Mouse (Mus musculus): ENCODE measurements around the gene Krba1. TPM values are rescaled to one million over a fixed set of nuclear protein-coding genes. Genes with fewer than 3 reads are reported as not detected.
A peak's percentile ranks its signal among the peaks of the same experiment; 100 is the strongest.

The Krba1 gene
- total RNA-seq (2021): 26.3 and 30.5 TPM in 2 replicates
- long read RNA-seq, experiment 1, full-length matches to known transcripts: 1 of 29 reads
- long read RNA-seq, experiment 1, partial matches to known transcripts: 14 of 29 reads
- long read RNA-seq, experiment 1, other reads (novel, unspliced or antisense): 14 of 29 reads
- long read RNA-seq, experiment 2, full-length matches to known transcripts: 3 of 21 reads
- long read RNA-seq, experiment 2, partial matches to known transcripts: 7 of 21 reads
- long read RNA-seq, experiment 2, other reads (novel, unspliced or antisense): 11 of 21 reads

GRCm38 (mm10) chr6:48395105-48396007 is at the start of gene Krba1:
TSS of gene Krba1 (plus strand) at chr6:48395586.
- peak; percentile 90 for DNase-seq

DNA sequence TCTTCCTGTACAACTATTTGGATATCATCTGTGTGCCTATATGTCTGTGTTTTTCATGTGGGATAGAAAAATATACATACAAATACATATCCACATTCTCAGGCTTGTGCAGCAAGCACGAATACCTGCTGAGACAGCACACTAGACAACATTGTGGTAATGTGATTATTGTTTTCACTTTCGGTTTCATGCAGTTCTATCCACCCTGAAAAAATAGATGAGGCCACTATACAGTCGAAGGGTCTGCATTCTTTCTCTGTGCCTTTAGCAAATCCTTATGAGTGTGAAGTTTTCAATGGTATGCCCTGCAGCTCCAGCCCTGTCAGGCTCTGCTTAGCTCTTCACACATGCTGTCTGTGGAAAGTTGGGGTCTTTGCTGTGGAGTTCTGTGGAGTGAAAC is 36.5 kb upstream of the Krba1 start:
- DNase-seq: no peak

- no peak for DNase-seq
Measured at GRCm38 (mm10) chr6:48366322-48366996, 28.9 kb upstream of the Krba1 start.

DNA sequence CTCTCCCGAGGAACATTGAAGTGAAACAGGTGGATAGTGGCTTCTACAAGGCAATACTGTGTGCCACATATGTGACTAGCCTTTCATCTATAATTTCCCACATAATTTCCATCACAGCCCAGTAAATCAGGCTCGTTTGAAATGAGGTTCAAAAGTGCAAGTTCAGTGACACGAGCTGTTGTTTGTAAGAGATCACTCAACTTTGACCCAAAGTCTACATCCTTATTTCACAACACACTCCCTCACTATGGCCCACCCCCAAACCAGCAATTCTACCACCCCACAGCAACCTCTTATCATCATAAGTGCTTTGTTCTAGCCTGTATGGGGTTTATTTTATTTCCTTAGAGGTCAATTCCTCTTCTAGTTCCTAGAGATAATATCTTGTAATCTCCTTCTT is 7.2 kb upstream of the Krba1 start:
- no peak for DNase-seq

GRCm38 (mm10) chr6:48393811-48394210 is 1.6 kb upstream of the Krba1 start:
- DNase-seq: peak; percentile 51

- no peak for DNase-seq
Measured at GRCm38 (mm10) chr6:48396008-48396595, 716 bp downstream of the Krba1 start.

DNA sequence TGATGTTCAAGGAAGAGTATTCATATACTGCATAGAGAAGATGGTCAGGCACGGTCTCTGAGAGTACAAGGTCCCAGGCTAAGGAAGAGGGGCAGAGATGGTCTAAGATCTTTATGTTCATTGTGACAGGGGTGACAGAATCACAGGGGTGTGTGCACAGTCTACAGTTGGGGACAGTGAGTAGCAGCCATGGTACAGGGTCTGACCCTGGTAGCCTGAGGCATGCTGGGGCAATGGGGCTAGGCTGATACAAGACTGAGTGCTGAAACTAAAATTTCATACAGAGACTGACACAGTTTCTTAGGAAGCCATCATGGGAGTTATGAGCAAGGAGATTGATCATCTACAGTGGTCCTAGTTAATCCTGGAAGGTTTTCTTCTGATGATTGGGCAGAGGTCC is 1.3 kb downstream of the Krba1 start:
- DNase-seq: no peak

- DNase-seq: peak; percentile 65
Measured at GRCm38 (mm10) chr6:48397336-48397735, 1.9 kb downstream of the Krba1 start.

DNA sequence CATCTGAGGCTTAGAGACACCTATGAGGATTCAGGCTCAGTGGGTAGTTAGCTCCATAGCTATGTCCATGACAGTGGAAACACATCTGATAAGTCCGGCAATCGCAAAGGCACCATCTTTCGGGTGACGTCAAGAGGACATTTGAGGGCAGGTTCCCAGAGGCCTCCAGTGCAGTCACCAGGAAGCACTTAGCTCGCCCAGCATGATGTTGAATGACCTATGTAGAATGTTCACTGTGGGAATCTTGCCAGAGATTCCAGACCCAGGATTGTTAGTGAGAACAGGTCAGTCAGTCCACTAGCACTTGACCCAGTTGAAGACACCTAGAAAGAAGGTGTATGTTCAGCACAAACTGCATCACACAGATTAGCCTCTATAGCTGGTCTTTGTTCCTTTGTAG is 4.5 kb downstream of the Krba1 start:
- DNase-seq: no peak

GRCm38 (mm10) chr6:48404071-48404470 is 8.7 kb downstream of the Krba1 start:
- no peak for DNase-seq

DNA sequence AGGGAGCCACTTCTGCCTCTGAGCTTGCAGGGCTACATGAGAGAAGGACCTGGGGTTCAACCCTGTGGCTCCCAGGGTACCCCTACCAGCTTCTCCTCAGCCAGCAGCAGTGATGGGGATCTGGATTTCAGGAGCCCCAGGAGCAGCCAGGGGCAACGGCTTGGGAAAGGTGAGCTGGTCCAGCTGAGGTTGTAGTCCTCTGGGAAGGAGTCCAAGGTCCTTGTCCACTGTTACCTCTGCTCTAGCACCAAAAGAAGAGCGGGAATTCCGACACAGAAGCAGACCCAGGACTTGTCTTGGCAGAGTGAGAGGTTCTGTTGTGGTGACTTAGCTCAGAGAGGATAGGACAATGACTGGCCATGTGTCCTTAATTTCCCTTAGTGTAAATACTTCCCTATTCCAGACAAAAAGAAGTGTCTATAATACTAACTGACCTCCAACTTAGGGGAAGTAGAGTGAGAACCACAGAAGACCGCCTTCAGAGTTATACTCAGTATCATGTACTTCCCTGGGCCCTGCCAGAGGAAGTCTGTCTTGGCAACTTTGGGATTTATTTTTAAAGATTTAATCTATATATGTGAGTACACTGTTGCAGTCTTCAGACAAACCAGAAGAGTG is 14.4 kb downstream of the Krba1 start:
- no peak for DNase-seq

- no peak for DNase-seq
Measured at GRCm38 (mm10) chr6:48410551-48410950, 15.2 kb downstream of the Krba1 start.

GRCm38 (mm10) chr6:48411193-48412092 is 16.1 kb downstream of the Krba1 start:
- DNase-seq: peak; percentile 66

DNA sequence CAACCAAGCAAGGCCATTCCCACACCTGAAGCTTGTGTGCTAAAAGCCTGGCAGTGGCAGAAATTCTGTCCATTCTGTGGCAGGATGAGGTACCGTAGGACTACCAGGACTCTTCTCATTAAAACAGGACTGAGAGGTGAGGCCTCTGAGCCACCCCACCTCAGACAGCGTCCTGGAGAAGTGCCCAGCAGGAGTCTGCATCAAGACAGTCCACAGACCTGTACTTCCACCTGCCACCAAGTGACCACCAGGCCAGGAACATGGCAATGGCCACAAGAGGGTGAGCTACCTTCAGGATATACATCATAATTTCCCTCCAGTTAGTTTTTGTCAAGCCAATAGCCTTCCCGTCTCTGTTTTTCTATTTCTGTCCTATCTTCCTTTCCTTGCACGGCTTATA is 16.8 kb downstream of the Krba1 start:
- no peak for DNase-seq

GRCm38 (mm10) chr6:48412662-48413061 is 17.3 kb downstream of the Krba1 start:
- DNase-seq: no peak

DNA sequence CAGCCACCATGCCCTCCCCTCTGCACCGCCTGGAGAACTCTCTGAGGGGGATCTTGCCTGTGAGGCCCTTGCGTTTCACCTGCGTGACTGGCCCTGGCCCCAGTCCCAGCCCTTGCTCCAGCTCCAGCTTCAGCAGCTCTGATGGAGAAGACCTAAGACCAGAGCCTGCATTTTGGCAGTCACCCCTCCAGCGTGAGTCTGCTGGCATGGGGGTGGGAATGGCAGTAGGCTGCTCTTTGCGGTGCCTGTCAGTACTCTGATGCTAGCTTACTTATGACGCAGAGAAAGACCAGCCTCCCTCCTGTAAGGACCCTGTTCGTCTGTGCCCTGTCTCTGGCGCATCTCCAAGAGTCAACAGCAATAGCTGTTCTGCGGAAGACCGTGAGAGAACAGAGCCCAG is 17.7 kb downstream of the Krba1 start:
- no peak for DNase-seq

DNA sequence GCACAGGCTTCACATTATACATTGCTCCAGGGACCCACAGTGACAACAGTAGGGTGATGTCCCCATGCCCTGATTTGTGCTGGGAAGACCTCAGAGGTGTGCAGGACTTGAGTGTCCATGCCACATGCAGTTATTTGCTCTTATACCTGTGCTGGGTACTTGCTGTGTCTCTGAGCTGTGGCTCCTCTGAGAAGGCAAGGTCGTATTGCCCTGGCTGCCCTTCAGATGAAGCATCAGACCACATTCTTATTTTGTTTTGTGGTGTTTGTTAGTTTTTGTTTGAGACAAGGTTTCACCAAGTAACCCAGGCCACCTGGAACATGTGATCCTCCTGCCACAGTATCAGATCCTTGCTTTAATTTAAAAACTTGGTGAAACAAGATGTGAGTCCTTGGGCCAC is 19.5 kb downstream of the Krba1 start:
- no peak for DNase-seq

- peak; percentile 91 for DNase-seq
Measured at GRCm38 (mm10) chr6:48415636-48416035, 20.2 kb downstream of the Krba1 start.

DNA sequence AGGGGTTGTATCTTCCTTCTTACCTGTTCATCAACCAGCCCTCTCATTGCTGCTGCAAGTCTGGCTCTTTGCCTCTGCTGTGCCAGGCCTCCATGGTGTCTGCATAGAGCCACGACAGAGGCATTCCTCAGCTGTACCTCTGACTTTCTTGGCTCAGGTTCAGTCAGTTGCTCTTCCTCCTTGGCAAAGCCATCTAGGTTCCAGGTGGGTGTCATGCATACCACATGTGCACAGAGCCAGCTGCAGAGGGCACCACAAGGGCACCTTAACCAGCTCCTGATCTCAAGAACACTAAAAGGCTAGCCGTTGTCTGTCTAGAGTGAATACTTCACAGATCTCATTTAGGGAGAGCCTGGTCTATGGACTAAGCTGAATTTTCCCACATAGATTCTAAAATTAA is 21.1 kb downstream of the Krba1 start:
- DNase-seq: no peak

- DNase-seq: no peak
Measured at GRCm38 (mm10) chr6:48420647-48421046, 25.3 kb downstream of the Krba1 start.

- DNase-seq: no peak
Measured at GRCm38 (mm10) chr6:48423336-48423735, 27.9 kb downstream of the Krba1 start.

Data from adrenal gland, postnatal 14 days (tissue).